Mouse (Mus musculus) liver, embryonic 13.5 days (tissue): ENCODE results near the gene Lamp2. TPM values are rescaled to one million over a fixed set of nuclear protein-coding genes. Genes with fewer than 3 reads are reported as not detected.

ENCODE experiments used
- polyA plus RNA-seq: library from polyadenylated mRNA; unstranded; fragments of >200 nt; fragmentation: Nextera tagmentation; extraction: Ambion mirVana; gene quantifications from 2 replicates; pipeline ENCODE4 v1.2.1, GENCODE M21; 2015

The Lamp2 gene
- polyA plus RNA-seq, 1 experiment from 2014 or later: 46.9 TPM

Other genes with a start within 250 kb of the Lamp2 start
- 2.0 and 3.1 TPM in 2 replicates for gene Tmem255a, start 204.0 kb downstream of the Lamp2 start, polyA plus RNA-seq
- 0.07 and 0.14 TPM in 2 replicates for gene Atp1b4, start 140.3 kb downstream of the Lamp2 start, polyA plus RNA-seq
- gene Cul4b, start 119.7 kb upstream of the Lamp2 start, polyA plus RNA-seq: 12.8 and 17.6 TPM in 2 replicates
- gene Mcts1, start 144.1 kb upstream of the Lamp2 start, polyA plus RNA-seq: 55.1 and 62.8 TPM in 2 replicates
- 13.8 and 14.3 TPM in 2 replicates for gene C1galt1c1, start 178.6 kb upstream of the Lamp2 start, polyA plus RNA-seq